Mouse (Mus musculus): ENCODE results near the gene Olfr1037.
"Not testable (repeated sequence)": the region's sequence is repeated elsewhere in the genome, so short reads cannot be mapped to it uniquely, and the experiment has no call there.

The Olfr1037 gene

GRCm38 (mm10) chr2:86087285-86087684, at the start of gene Olfr1037:
Gene Olfr1037 (minus strand): TSS chr2:86087385.
- DNase-seq (ENCODE audit: low spot score): no peak

- no peak for DNase-seq (ENCODE audit: low spot score)
Measured at GRCm38 (mm10) chr2:86135828-86136227, 48.6 kb upstream of the Olfr1037 start, which contains the start of gene Olfr1039. Gene Olfr1039 (minus strand): TSS chr2:86135928.

- DNase-seq (ENCODE audit: low spot score): not testable (repeated sequence)
Measured at GRCm38 (mm10) chr2:86080478-86080877, 6.7 kb downstream of the Olfr1037 start.

- DNase-seq (ENCODE audit: low spot score): not testable (repeated sequence)
Measured at GRCm38 (mm10) chr2:86073692-86074091, 13.5 kb downstream of the Olfr1037 start, which contains the start of gene Olfr1036. Gene Olfr1036 (plus strand): TSS chr2:86073992.

DNA sequence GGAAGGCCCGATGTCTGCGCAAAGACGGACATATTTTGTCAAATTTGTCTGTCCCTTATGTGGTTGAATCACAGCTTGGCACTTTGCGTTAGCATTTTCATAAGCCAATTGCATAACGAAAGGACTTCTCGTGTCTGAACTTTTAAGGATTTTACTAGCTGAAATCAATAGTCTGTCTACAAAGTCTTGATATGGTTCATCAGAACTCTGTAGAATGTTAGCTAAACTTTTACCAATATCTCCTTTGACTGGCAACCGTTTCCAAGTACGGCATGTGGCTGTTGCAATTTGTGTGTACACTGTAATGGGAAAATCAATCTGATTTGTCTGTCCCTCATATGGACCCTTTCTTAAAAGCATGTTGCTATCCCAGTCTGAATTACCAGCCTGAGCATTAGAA, 17.0 kb downstream of the Olfr1037 start:
- no peak for DNase-seq (ENCODE audit: low spot score)

DNA sequence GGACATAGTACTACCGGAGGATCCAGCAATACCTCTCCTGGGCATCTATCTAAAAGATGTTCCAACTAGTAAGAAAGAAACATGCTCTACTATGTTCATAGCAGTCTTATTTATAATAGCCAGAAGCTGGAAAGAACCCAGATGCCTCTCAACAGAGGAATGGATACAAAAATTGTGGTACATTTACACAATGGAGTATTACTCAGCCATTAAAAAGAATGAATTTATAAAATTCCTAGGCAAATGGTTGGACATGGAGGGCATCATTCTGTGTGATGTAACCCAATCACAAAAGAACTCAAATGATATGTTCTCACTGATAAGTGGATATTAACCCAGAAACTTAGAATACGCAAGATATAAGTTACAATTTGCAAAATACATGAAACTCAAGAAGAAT, 23.4 kb downstream of the Olfr1037 start:
- DNase-seq (ENCODE audit: low spot score): not testable (repeated sequence)

GRCm38 (mm10) chr2:86050777-86051176, 36.4 kb downstream of the Olfr1037 start:
- not testable (repeated sequence) for DNase-seq (ENCODE audit: low spot score)

- no peak for DNase-seq (ENCODE audit: low spot score)
Measured at GRCm38 (mm10) chr2:86045561-86045960, 41.6 kb downstream of the Olfr1037 start, which contains the start of gene Olfr1034. Gene Olfr1034 (plus strand): TSS chr2:86045861.

Data from lung, postnatal 25 days (tissue).